In the genomic region with DNA sequence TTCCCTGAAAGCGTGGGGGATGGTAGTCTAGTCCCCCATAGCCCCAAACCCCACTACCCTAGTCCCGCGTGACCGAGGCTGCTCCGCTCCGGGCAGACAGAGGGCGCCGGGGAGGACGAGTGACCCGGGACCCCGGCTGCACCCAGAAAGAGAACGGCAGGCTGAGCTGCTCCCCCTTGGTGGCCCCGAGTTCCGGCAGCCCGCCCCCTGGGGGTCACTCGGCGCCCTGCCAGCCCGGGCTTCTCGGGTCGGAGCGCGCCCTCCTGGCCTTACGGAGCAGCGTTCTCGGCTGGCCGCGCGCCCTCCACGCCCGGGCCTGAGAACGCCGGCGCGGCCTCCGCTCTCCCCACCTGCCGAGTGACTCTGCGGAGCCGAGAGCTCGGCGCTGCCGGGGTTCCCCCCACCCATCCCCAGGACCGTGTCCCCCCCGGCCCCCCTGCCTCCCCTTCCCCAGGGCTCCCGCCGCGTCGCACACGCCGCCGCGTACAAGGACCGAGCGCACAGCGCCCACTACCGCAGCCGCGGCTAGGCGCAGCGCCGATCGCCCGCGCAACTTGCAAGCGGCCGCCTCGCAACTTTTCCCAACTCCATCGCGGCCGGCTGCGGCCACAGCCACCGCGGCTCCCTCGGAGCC, we compare ENCODE assay signal across 8 mouse cellular contexts. TPM values are rescaled to one million over a fixed set of nuclear protein-coding genes. Genes with fewer than 3 reads are reported as not detected.
A peak's percentile ranks its signal among the peaks of the same experiment; 100 is the strongest.
DNase-seq lines count a peak whose midpoint lies in the region; ATAC-seq and TF ChIP-seq lines count a peak whose summit lies in the region.

No protein-coding gene starts in this region.

- H3K27me3 ChIP-seq in hindbrain, embryonic 16.5 days (replicated peaks; ENCODE audit: control insufficient read depth, insufficient read depth, low read length): peaks cover 57% of the 10 kb centered on the region
- peaks cover 94% of the 10 kb centered on the region for H3K27me3 ChIP-seq in liver, embryonic 11.5 days (replicated peaks; ENCODE audit: control insufficient read depth, insufficient read depth, low read length)
- H3K27me3 ChIP-seq in myocyte (ENCODE audit: control insufficient read depth, insufficient read depth, insufficient read length): peaks cover 23% of the 10 kb centered on the region

- TF ChIP-seq POLR2A in myocyte (IDR thresholded peaks at IDR 0.05; ENCODE audit: insufficient read length, low read depth): peak; percentile 22

- peak overlapping the region; percentile 86 for H3K4me3 ChIP-seq in brown adipose tissue, adult 24 weeks (ENCODE audit: insufficient read depth, low read depth, low read length)
- peak overlapping the region; percentile 54 for H3K4me3 ChIP-seq in hindbrain, embryonic 16.5 days (ENCODE audit: low read length)
- peak overlapping the region; percentile 60 for H3K4me3 ChIP-seq in liver, embryonic 11.5 days (ENCODE audit: low read depth, low read length)
- H3K4me3 ChIP-seq in myocyte: peak overlapping the region; percentile 37

- H3K4me1 ChIP-seq in brown adipose tissue, adult 24 weeks (ENCODE audit: control insufficient read depth, insufficient read depth, insufficient read length, low read length): peaks cover 9% of the 10 kb centered on the region; the same call in 1 of the 2 replicates
- H3K4me1 ChIP-seq in hindbrain, embryonic 16.5 days (ENCODE audit: control insufficient read depth, insufficient read depth, low read depth, low read length): peaks cover 15% of the 10 kb centered on the region
- no peaks in the 10 kb centered on the region; the same call in 1 of the 2 replicates for H3K4me1 ChIP-seq in liver, embryonic 11.5 days (replicated peaks; ENCODE audit: control insufficient read depth, insufficient read depth, low read length)

- WGBS in hindbrain, embryonic 16.5 days: 0% methylated on average over 27 of the region's 73 CpGs
- WGBS in liver, embryonic 11.5 days: 1% methylated on average over 61 of the region's 73 CpGs

- H3K9me3 ChIP-seq in hindbrain, embryonic 16.5 days (ENCODE audit: control insufficient read depth, low read length): no peaks in the 10 kb centered on the region
- H3K9me3 ChIP-seq in liver, embryonic 11.5 days (ENCODE audit: control insufficient read depth, low read length): no peaks in the 10 kb centered on the region

- peak overlapping the region; percentile 79 for H3K4me2 ChIP-seq in hindbrain, embryonic 16.5 days (ENCODE audit: low read length)
- peak overlapping the region; percentile 71 for H3K4me2 ChIP-seq in liver, embryonic 11.5 days
- H3K4me2 ChIP-seq in myocyte (ENCODE audit: low read depth): peak overlapping the region; percentile 99

- H3K79me2 ChIP-seq in myocyte (ENCODE audit: control insufficient read depth, insufficient read depth): no peaks in the 10 kb centered on the region

- peak overlapping the region; percentile 61 for H3K9ac ChIP-seq in hindbrain, embryonic 16.5 days (ENCODE audit: low read depth, low read length)
- H3K9ac ChIP-seq in liver, embryonic 11.5 days (ENCODE audit: low read depth, low read length): peak overlapping the region; percentile 50

- no peak for DNase-seq in frontal cortex, postnatal 25 days (ENCODE audit: low spot score in 2 of 2)
- DNase-seq in gastrocnemius, postnatal 10 days: peak; percentile 79
- DNase-seq in liver, embryonic 11.5 days (ENCODE audit: low spot score): peak; percentile 84
- DNase-seq in thymus, postnatal 4 days: peak; percentile 89

- H3K27ac ChIP-seq in brown adipose tissue, adult 24 weeks (replicated peaks; ENCODE audit: low read depth, low read length): peak overlapping the region; percentile 88
- peak overlapping the region; percentile 69 for H3K27ac ChIP-seq in hindbrain, embryonic 16.5 days (ENCODE audit: low read depth, low read length)
- peak overlapping the region; percentile 32; the same call in 1 of the 2 replicates for H3K27ac ChIP-seq in liver, embryonic 11.5 days (ENCODE audit: low read depth, low read length)

- H3ac ChIP-seq in myocyte (ENCODE audit: control insufficient read depth, insufficient read length): peak overlapping the region; percentile 34

- no peaks in the 10 kb centered on the region for H3K36me3 ChIP-seq in hindbrain, embryonic 16.5 days (ENCODE audit: control insufficient read depth, insufficient read depth, low read length)
- H3K36me3 ChIP-seq in liver, embryonic 11.5 days (ENCODE audit: control insufficient read depth, insufficient read depth, low read length): no peaks in the 10 kb centered on the region
- no peaks in the 10 kb centered on the region for H3K36me3 ChIP-seq in myocyte (ENCODE audit: control insufficient read depth, insufficient read depth)

- ATAC-seq in frontal cortex, adult (ENCODE audit: low TSS enrichment): peak; percentile 52; the same call in 1 of the 2 replicates
- peak; percentile 85 for ATAC-seq in hindbrain, embryonic 16.5 days
- peak; percentile 71 for ATAC-seq in liver, embryonic 11.5 days (replicated peaks; ENCODE audit: low FRiP score)

TF ChIP-seq in myocyte, 11 proteins besides CTCF, POLR2A, EP300 and RAD21:
- TF ChIP-seq POLR2AphosphoS2 (IDR thresholded peaks at IDR 0.05; ENCODE audit: insufficient read length, low read depth): no peak
- TF ChIP-seq USF1 (IDR thresholded peaks at IDR 0.05; ENCODE audit: low read depth): no peak
- no peak for TF ChIP-seq TCF12 (IDR thresholded peaks at IDR 0.05; ENCODE audit: insufficient read depth, poor library complexity, severe bottlenecking)
- no peak for TF ChIP-seq SRF (IDR thresholded peaks at IDR 0.05; ENCODE audit: control insufficient read depth, insufficient read length, low read depth)
- no peak for TF ChIP-seq MYOG (IDR thresholded peaks at IDR 0.05; ENCODE audit: control insufficient read depth in 1 of 3, insufficient read depth in 1 of 3, insufficient read length in 2 of 3, low read depth in 2 of 3)
- TF ChIP-seq TCF3 (IDR thresholded peaks at IDR 0.05; ENCODE audit: insufficient read length, low read depth): no peak
- TF ChIP-seq E2F4 (IDR thresholded peaks at IDR 0.05; ENCODE audit: insufficient read depth): no peak
- no peak for TF ChIP-seq CEBPB (IDR thresholded peaks at IDR 0.05; ENCODE audit: insufficient read depth, poor library complexity, severe bottlenecking)
- TF ChIP-seq REST (IDR thresholded peaks at IDR 0.05; ENCODE audit: insufficient read depth, insufficient read length): no peak
- no peak for TF ChIP-seq MAX (IDR thresholded peaks at IDR 0.05; ENCODE audit: low read depth)
- no peak for TF ChIP-seq MYOD1 (IDR thresholded peaks at IDR 0.05; ENCODE audit: control insufficient read depth in 1 of 3, insufficient read length in 2 of 3, low read depth in 2 of 3)

RNA-seq across cellular contexts. Expression of a gene that starts 39.4 kb away (rescaled TPM):
- polyA plus RNA-seq in brown adipose tissue, adult 24 weeks (2012; ENCODE audit: insufficient read depth, insufficient read length, missing spikeins): 6.1 and 9.2 TPM in 2 replicates
- 10 to 100 TPM; 10.1 to 14.5 TPM for total RNA-seq in gastrocnemius, postnatal 10 days (2021)
- 7.0 and 7.9 TPM in 2 replicates for polyA plus RNA-seq in hindbrain, embryonic 16.5 days (2015; fragmentation: Nextera tagmentation; extraction: Ambion mirVana)
- polyA plus RNA-seq in liver, embryonic 11.5 days (2014; fragmentation: Nextera tagmentation; extraction: Ambion mirVana): 5.7 and 6.9 TPM in 2 replicates
- 1.8 TPM for polyA plus RNA-seq in myocyte (2012; fragmentation: generic; extraction: Trizol)

Comparison
In these comparisons a context has a peak if more than half of its experiments do, and no peak if none do; other contexts are left out.
1. DNase-seq: peak in gastrocnemius, postnatal 10 days (single experiment), liver, embryonic 11.5 days (single experiment) and thymus, postnatal 4 days (single experiment); none in frontal cortex, postnatal 25 days (0 of 2).
2. H3K27ac ChIP-seq: peak in every context shown above with its lines; median percentile 88 in brown adipose tissue, adult 24 weeks; 69 in hindbrain, embryonic 16.5 days; 32 in liver, embryonic 11.5 days.
3. Peak in every context shown above with its lines, with median percentiles within 50 percentile points of each other: ATAC-seq, H3K4me3 ChIP-seq and H3K4me2 ChIP-seq.